Mouse (Mus musculus) liver, postnatal 0 days (tissue): Measurements from ENCODE around the gene Lpo. TPM values are rescaled to one million over a fixed set of nuclear protein-coding genes. Genes with fewer than 3 reads are reported as not detected.

ENCODE experiments used
- ATAC-seq: fragments of 200-750 bp; cut with Nextera tagmentation; 2 replicates; pipeline ENCODE4 v1.8.0; 2017; ENCODE audit warnings: mild to moderate bottlenecking, moderate library complexity
- DNase-seq: peaks from one replicate; pipeline ENCODE4 v3.0.0-alpha.2; 2016
- H3K27ac ChIP-seq: fragments of 300-500 bp; sonication (generic); 2 replicates; pipeline ENCODE4 v1.5.1; 2014; ENCODE audit warnings: antibody characterized with exemption, moderate library complexity, mild to moderate bottlenecking, low read depth
- H3K27me3 ChIP-seq: fragments of 300-500 bp; sonication (generic); 2 replicates; pipeline ENCODE4 v1.6.1; 2014; ENCODE audit warnings: low read length, control low read depth, mixed read lengths; ENCODE audit not compliant: insufficient read depth
- H3K36me3 ChIP-seq: fragments of 300-500 bp; sonication (generic); replicated peaks from 2 replicates; pipeline ENCODE4 v1.6.1; 2014; ENCODE audit warnings: mild to moderate bottlenecking, control low read depth, low read length, moderate library complexity, mixed read lengths; ENCODE audit not compliant: insufficient read depth
- H3K4me1 ChIP-seq: fragments of 300-500 bp; sonication (generic); 2 replicates; pipeline ENCODE4 v1.6.1; 2014; ENCODE audit warnings: antibody characterized with exemption, mild to moderate bottlenecking, control low read depth; ENCODE audit not compliant: insufficient read depth
- H3K4me2 ChIP-seq: fragments of 300-500 bp; sonication (generic); 2 replicates; pipeline ENCODE4 v1.6.1; 2014; ENCODE audit warnings: low read depth, mild to moderate bottlenecking, low read length, moderate library complexity, mixed read lengths
- H3K4me3 ChIP-seq: fragments of 300-500 bp; sonication (generic); 2 replicates; pipeline ENCODE4 v1.5.1; 2014; ENCODE audit warnings: low read depth, low read length
- H3K9ac ChIP-seq: fragments of 300-500 bp; sonication (generic); replicated peaks from 2 replicates; pipeline ENCODE4 v1.6.1; 2014; ENCODE audit warnings: mild to moderate bottlenecking, moderate library complexity
- H3K9me3 ChIP-seq: fragments of 300-500 bp; sonication (generic); 2 replicates; pipeline ENCODE4 v1.6.1; 2016; ENCODE audit warnings: mild to moderate bottlenecking, control low read depth, low read length, mixed read lengths
- CTCF ChIP-seq: sonication (generic); IDR thresholded peaks from 2 replicates; pipeline ENCODE4 v1.5.1; 2016; ENCODE audit warnings: antibody characterized with exemption, low read depth
- EP300 ChIP-seq: IDR thresholded peaks from 2 replicates; pipeline ENCODE4 v1.6.1; 2016; ENCODE audit warnings: antibody characterized with exemption, low read depth, mild to moderate bottlenecking
- WGBS: fragments of 180-500 bp; shearing (Covaris S2); extraction: QIAGEN DNeasy Blood & Tissue Kit; methylation state at CpG from one replicate; pipeline ENCODE4 v1.1.7; 2014; ENCODE audit not compliant: insufficient replicate concordance; 5-methylcytosine and 5-hydroxymethylcytosine counted together
- polyA plus RNA-seq: library from polyadenylated mRNA; unstranded; fragments of >200 nt; fragmentation: Nextera tagmentation; extraction: Ambion mirVana; gene quantifications from 2 replicates; pipeline ENCODE4 v1.2.1, GENCODE M21; 2015

Lpo gene
- polyA plus RNA-seq, 1 experiment from 2014 or later = not detected

DNA sequence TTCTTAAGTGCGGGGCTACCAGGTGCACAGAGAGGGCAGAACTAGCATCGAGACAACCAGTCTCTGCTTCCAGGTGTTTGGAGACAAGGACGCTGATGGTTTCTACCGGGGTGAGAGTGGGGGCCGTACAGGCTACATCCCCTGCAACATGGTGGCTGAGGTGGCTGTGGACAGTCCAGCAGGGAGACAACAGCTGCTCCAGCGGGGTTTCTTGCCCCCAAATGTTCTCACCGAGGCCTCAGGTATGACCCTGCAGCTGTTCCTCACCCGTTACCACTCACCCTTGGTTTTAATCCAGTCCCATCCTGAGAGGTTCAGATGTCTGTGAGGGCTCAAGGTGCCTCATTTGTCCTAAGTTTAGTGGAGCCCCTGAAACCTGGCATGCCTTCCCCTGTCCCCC, 48.0 kb downstream of the Lpo start:
- no peak overlapping the region for H3K4me2 ChIP-seq
- H3K27ac ChIP-seq = no peak overlapping the region
- H3K4me1 ChIP-seq = peaks cover 10% of the 10 kb centered on the region
- no peak overlapping the region for H3K9ac ChIP-seq
- H3K4me3 ChIP-seq = no peak overlapping the region
- no peak for ATAC-seq
- TF ChIP-seq CTCF (no peak), EP300 (no peak)
- 75% methylated on average over 8 of the region's 8 CpGs for WGBS
- peaks cover 3% of the 10 kb centered on the region; the same call in 1 of the 2 replicates for H3K27me3 ChIP-seq
- DNase-seq = no peak
- H3K36me3 ChIP-seq = no peaks in the 10 kb centered on the region
- H3K9me3 ChIP-seq = no peaks in the 10 kb centered on the region

DNA sequence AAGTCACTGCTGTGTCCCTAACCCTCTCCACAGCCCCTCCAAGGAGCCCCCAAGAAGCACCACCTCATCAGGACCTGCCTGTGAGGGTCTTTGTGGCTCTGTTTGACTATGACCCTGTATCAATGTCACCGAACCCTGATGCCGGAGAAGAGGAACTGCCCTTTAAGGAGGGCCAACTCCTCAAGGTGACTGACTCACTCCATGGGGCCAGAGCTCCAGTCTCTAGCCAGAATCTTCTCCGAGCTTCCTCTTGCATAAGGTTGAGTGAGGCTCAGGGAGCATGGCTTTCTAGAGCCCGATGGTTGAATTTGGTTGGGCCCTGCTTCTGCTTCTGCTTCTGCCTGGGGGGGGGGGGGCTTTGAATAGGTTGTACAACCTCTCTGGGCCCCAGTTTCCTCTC, 48.7 kb downstream of the Lpo start:
- no peak for DNase-seq
- Histone ChIP-seq H3K27me3 (peaks cover 3% of the 10 kb centered on the region; the same call in 1 of the 2 replicates), H3K9me3 (no peaks in the 10 kb centered on the region), H3K9ac (no peak overlapping the region), H3K4me3 (no peak overlapping the region), H3K4me1 (peaks cover 10% of the 10 kb centered on the region), H3K27ac (no peak overlapping the region), H3K36me3 (no peaks in the 10 kb centered on the region), H3K4me2 (no peak overlapping the region)
- ATAC-seq = no peak
- 67% methylated on average over 4 of the region's 4 CpGs for WGBS
- TF ChIP-seq EP300 (no peak), CTCF (no peak)

DNA sequence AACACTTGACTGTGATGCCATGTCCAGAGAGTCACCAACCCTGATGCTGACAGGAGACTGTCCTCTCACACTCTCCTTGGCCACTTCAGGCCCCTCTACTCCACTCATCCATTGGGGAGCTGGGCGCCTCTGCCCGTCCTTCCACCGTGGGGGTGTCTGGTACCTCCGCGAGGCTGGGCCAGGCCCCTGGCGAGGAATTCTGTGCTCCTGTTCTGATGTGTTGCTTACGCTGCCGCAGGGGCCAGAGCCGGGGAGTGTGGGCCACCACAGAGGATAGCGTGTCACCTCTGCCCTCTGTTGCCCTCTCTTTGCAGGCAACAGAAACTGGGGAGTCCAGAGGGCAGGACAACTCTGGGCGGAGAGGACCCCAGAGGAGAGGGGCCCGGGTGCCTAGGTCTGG, 49.2 kb downstream of the Lpo start:
- TF ChIP-seq CTCF (no peak), EP300 (no peak)
- Histone ChIP-seq H3K4me3 (peak overlapping the region; percentile 32; the same call in 1 of the 2 replicates), H3K27me3 (peaks cover 3% of the 10 kb centered on the region; the same call in 1 of the 2 replicates), H3K9me3 (no peaks in the 10 kb centered on the region), H3K27ac (no peak overlapping the region), H3K36me3 (no peaks in the 10 kb centered on the region), H3K4me1 (peaks cover 10% of the 10 kb centered on the region), H3K4me2 (peak overlapping the region; percentile 65), H3K9ac (no peak overlapping the region)
- ATAC-seq (no peak), DNase-seq (no peak)
- 52% methylated on average over 12 of the region's 12 CpGs for WGBS

DNA sequence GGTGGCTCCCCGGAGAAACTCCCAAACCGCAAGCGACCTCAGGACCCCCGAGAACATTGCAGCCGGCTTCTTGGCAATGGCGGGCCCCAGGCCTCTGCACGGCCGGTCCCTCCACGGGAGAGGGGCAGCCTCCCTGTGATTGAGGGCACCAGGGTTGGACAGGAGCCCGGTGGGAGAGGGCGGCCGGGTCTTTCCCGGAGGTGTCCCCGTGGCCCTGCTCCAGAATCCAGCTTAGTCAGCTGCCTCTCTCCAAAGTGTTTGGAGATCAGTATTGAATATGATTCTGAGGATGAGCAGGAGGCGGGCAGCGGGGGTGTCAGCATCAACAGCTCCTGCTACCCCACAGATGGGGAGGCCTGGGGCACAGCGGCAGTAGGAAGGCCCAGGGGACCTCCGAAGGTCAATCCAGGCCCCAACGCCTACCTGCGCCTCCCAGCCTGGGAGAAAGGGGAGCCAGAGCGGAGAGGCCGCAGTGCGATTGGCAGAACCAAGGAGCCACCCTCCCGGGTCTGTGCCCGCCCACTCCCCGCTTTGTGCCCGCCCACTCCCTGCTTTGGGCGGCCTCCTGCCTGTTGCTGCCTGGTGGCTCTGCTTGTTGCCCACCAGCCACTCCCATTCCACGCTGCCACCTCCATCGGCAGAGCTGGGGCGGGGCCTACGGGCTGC, 49.9 kb downstream of the Lpo start:
- WGBS = 35% methylated on average over 29 of the region's 32 CpGs
- peak; percentile 76 for DNase-seq
- Histone ChIP-seq H3K36me3 (no peaks in the 10 kb centered on the region), H3K9me3 (no peaks in the 10 kb centered on the region), H3K27ac (no peak overlapping the region), H3K4me3 (peak overlapping the region; percentile 32), H3K4me2 (peak overlapping the region; percentile 65), H3K27me3 (peaks cover 3% of the 10 kb centered on the region; the same call in 1 of the 2 replicates), H3K4me1 (peaks cover 10% of the 10 kb centered on the region), H3K9ac (no peak overlapping the region)
- peak; percentile 84 for ATAC-seq
- TF ChIP-seq EP300 (no peak), CTCF (no peak)

DNA sequence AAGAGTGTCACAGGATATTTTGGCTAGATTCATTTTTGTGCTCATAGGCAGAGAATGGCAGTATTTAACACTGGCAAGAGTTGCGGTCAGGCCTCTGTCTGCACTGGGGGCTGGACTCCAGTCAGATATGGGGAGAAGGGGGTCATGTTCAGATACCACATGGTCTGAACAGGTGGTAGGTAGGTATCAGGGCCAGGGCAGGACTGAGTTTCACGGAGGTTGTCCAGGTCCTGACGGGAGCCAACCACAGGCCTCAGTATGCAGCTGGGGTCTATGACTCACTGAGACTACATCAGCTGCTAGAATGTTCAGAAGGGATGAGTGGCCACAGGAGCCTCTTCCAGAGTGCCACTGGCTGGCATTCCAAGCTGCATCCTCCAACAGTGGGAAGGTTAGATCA, 55.7 kb downstream of the Lpo start:
- 80% methylated on average over 3 of the region's 3 CpGs for WGBS

DNA sequence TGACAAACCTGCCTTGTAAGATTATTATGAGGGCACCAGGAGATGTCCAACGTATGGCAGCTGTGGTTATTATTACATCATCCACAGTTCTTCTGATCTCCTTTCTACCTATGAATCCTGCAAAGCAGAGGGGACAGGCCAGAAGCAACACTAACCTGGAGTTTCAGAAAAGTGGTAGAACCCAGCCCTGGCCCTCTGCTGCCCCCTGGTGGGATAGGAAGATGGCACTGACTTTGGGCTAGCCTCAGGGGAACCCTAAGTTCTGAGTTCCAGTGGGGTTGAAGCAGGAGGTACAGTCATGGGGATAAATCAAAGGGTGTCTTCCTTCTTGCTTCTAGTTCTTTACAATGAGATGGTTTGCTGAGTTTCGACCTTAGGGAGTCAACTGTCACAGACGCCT, 57.1 kb downstream of the Lpo start:
- Histone ChIP-seq H3K36me3 (no peaks in the 10 kb centered on the region), H3K9ac (no peak overlapping the region), H3K4me1 (no peaks in the 10 kb centered on the region), H3K9me3 (no peaks in the 10 kb centered on the region), H3K4me3 (no peak overlapping the region), H3K4me2 (no peak overlapping the region), H3K27me3 (peaks cover 3% of the 10 kb centered on the region; the same call in 1 of the 2 replicates), H3K27ac (no peak overlapping the region)
- WGBS = 40% methylated on average over 3 of the region's 3 CpGs
- TF ChIP-seq EP300 (no peak), CTCF (peak; percentile 99)
- DNase-seq = peak; percentile 88
- peak; percentile 65; the same call in 1 of the 2 replicates for ATAC-seq

More for the DNA sequence above, 55.7 kb downstream of the Lpo start:
- Histone ChIP-seq H3K9me3 (no peaks in the 10 kb centered on the region), H3K4me2 (no peak overlapping the region), H3K4me3 (no peak overlapping the region), H3K27me3 (no peaks in the 10 kb centered on the region), H3K9ac (no peak overlapping the region), H3K36me3 (no peaks in the 10 kb centered on the region), H3K4me1 (no peaks in the 10 kb centered on the region), H3K27ac (no peak overlapping the region)
- TF ChIP-seq EP300 = no peak
- DNase-seq (no peak), ATAC-seq (no peak)
